Mouse (Mus musculus) embryonic stem cell, embryonic (primary cell): ENCODE measurements around the gene Tppp.
"Not testable (repeated sequence)": the region's sequence is repeated elsewhere in the genome, so short reads cannot be mapped to it uniquely, and the experiment has no call there.

Source experiments
- CTCF ChIA-PET, 4 experiments: fragments of 300-600 bp in 2 of 4; fragments of 350-600 bp in 2 of 4; sonication (Branson Sonifier 250); formaldehyde crosslinking; loops; one replicate each; lab custom pipeline; 2022; ENCODE audit warnings: inconsistent platforms in 2 of 4; lab: Charles Lee
- POLR2A ChIA-PET, 4 experiments: fragments of 300-600 bp in 2 of 4; fragments of 350-600 bp in 2 of 4; sonication (Branson Sonifier 250); formaldehyde crosslinking; loops; one replicate each; lab custom pipeline; 2022; ENCODE audit warnings: antibody characterized with exemption in 4 of 4, inconsistent platforms in 1 of 4; lab: Charles Lee

The Tppp gene

GRCm38 (mm10) chr13:74008948-74009718 is at the start of gene Tppp:
Gene Tppp, plus strand, starts transcription at chr13:74009407.
- ChIA-PET CTCF (interaction anchor here (0.5 to 1.4 kb wide), 5 partner anchors 9 to 603 kb away, joined by 3 to 6 read pairs (median 3); no protein-coding TSS in a partner anchor), POLR2A (interaction anchor here (0.5 to 3.8 kb wide), 37 partner anchors 9 to 513 kb away, joined by 3 to 23 read pairs (median 4); partner anchors contain the start of genes Brd9 (in 3 of the 4), Cep72 (in 3 of the 4), Pdcd6 (in 3 of the 4) and Trip13 (in 3 of the 4))

GRCm38 (mm10) chr13:73960117-73960652 is 49.0 kb upstream of the Tppp start:
- ChIA-PET POLR2A (interaction anchor here in 2 of 4 experiments (0.9 to 1.4 kb wide), 2 partner anchors 10 to 248 kb away, joined by 3 to 7 read pairs; partner anchors contain the start of gene Exoc3 (in 1 of the 2)), CTCF (no interaction called here)

GRCm38 (mm10) chr13:73961177-73961576 is 48.0 kb upstream of the Tppp start:
- ChIA-PET POLR2A (interaction anchor here in 2 of 4 experiments (1.0 to 1.4 kb wide), 2 partner anchors 9 to 23 kb away, joined by 6 to 7 read pairs; partner anchors contain the start of genes Brd9 (in 1 of the 2) and Trip13 (in 1 of the 2)), CTCF (interaction anchor here in 2 of 4 experiments (0.6 to 1.2 kb wide), 2 partner anchors 9 to 49 kb away, joined by 5 to 7 read pairs; no protein-coding TSS in a partner anchor)

GRCm38 (mm10) chr13:73963551-73963950 is 45.7 kb upstream of the Tppp start, which contains the start of gene Zdhhc11:
Gene Zdhhc11, plus strand, starts transcription at chr13:73963851.
- CTCF ChIA-PET: no interaction called here
- POLR2A ChIA-PET: interaction anchor here in 2 of 4 experiments (0.8 to 1.5 kb wide), 2 partner anchors 23 to 26 kb away, joined by 3 to 5 read pairs; partner anchors contain the start of genes Brd9 (in 1 of the 2) and Trip13 (in 1 of the 2)

GRCm38 (mm10) chr13:73970545-73971448 is 38.4 kb upstream of the Tppp start:
- ChIA-PET CTCF (interaction anchor here (0.6 to 2.0 kb wide), 52 partner anchors 9 to 1186 kb away, joined by 3 to 11 read pairs (median 4); partner anchors contain the start of genes Brd9 (in 1 of the 4), Cep72 (in 1 of the 4), Slc6a18 (in 1 of the 4) and Tppp (in 1 of the 4)), POLR2A (interaction anchor here (0.6 to 2.3 kb wide), 17 partner anchors 10 to 380 kb away, joined by 3 to 10 read pairs (median 3); partner anchors contain the start of genes Brd9 (in 3 of the 4), Trip13 (in 3 of the 4), Cep72 (in 1 of the 4) and Tppp (in 1 of the 4))

GRCm38 (mm10) chr13:73974523-73974922 is 34.7 kb upstream of the Tppp start:
- ChIA-PET CTCF (no interaction called here), POLR2A (no interaction called here)

GRCm38 (mm10) chr13:73976935-73977334 is 32.3 kb upstream of the Tppp start:
- ChIA-PET CTCF (no interaction called here), POLR2A (no interaction called here)

- POLR2A ChIA-PET: no interaction called here
- CTCF ChIA-PET: interaction anchor here in 1 of 4 experiments (0.6 kb wide), 1 partner anchor 154 kb away, joined by 3 read pairs; no protein-coding TSS in a partner anchor
Measured at GRCm38 (mm10) chr13:73990325-73990724, 18.9 kb upstream of the Tppp start.

- ChIA-PET POLR2A (no interaction called here), CTCF (interaction anchor here in 1 of 4 experiments (0.6 kb wide), 1 partner anchor 154 kb away, joined by 3 read pairs; no protein-coding TSS in a partner anchor)
Measured at GRCm38 (mm10) chr13:73990761-73991160, 18.4 kb upstream of the Tppp start.

GRCm38 (mm10) chr13:73991267-73991666 is 17.9 kb upstream of the Tppp start:
- ChIA-PET POLR2A (no interaction called here), CTCF (interaction anchor here in 1 of 4 experiments (0.6 kb wide), 1 partner anchor 153 kb away, joined by 3 read pairs; no protein-coding TSS in a partner anchor)

- ChIA-PET CTCF (interaction anchor here in 1 of 4 experiments (0.6 kb wide), 1 partner anchor 169 kb away, joined by 3 read pairs; no protein-coding TSS in a partner anchor), POLR2A (no interaction called here)
Measured at GRCm38 (mm10) chr13:73996456-73996855, 12.8 kb upstream of the Tppp start.

- POLR2A ChIA-PET: interaction anchor here in 1 of 4 experiments (0.9 kb wide), 1 partner anchor 62 kb away, joined by 3 read pairs; the partner anchor contains the start of gene Cep72
- CTCF ChIA-PET: no interaction called here
Measured at GRCm38 (mm10) chr13:74000519-74000918, 8.7 kb upstream of the Tppp start.

GRCm38 (mm10) chr13:74000961-74001360 is 8.2 kb upstream of the Tppp start:
- POLR2A ChIA-PET: interaction anchor here in 1 of 4 experiments (0.9 kb wide), 1 partner anchor 61 kb away, joined by 3 read pairs; the partner anchor contains the start of gene Cep72
- CTCF ChIA-PET: interaction anchor here in 1 of 4 experiments (0.9 kb wide), 1 partner anchor 30 kb away, joined by 5 read pairs; no protein-coding TSS in a partner anchor

GRCm38 (mm10) chr13:74001492-74001891 is 7.7 kb upstream of the Tppp start:
- ChIA-PET POLR2A (interaction anchor here in 1 of 4 experiments (0.9 kb wide), 1 partner anchor 61 kb away, joined by 3 read pairs; the partner anchor contains the start of gene Cep72), CTCF (interaction anchor here in 2 of 4 experiments (0.5 to 0.9 kb wide), 2 partner anchors 24 to 31 kb away, joined by 4 to 5 read pairs; no protein-coding TSS in a partner anchor)

GRCm38 (mm10) chr13:74006881-74007280 is 2.3 kb upstream of the Tppp start:
- POLR2A ChIA-PET: not testable (repeated sequence)

GRCm38 (mm10) chr13:74008216-74008615 is 991 bp upstream of the Tppp start:
- CTCF ChIA-PET: not testable (repeated sequence)
- POLR2A ChIA-PET: interaction anchor here in 2 of 4 experiments (1.1 to 3.8 kb wide), 4 partner anchors 54 to 71 kb away, joined by 3 to 23 read pairs (median 20); partner anchors contain the start of genes Brd9 (in 2 of the 2), Trip13 (in 2 of the 2) and Cep72 (in 1 of the 2)

More at GRCm38 (mm10) chr13:74006881-74007280, 2.3 kb upstream of the Tppp start:
- CTCF ChIA-PET: not testable (repeated sequence)
